Mouse (Mus musculus): ENCODE measurements around the gene Gm49321. TPM values are rescaled to one million over a fixed set of nuclear protein-coding genes. Genes with fewer than 3 reads are reported as not detected.
A peak's percentile ranks its signal among the peaks of the same experiment; 100 is the strongest.

Gm49321 gene
- polyA plus RNA-seq, 1 experiment, result 14.7 TPM

GRCm38 (mm10) chr12:73998128-73998456 lies 60.6 kb downstream of the Gm49321 start:
- no peak for TF ChIP-seq POLR2A (IDR thresholded peaks at IDR 0.05; ENCODE audit: low read depth, low read length)
- no peak for TF ChIP-seq CTCF (IDR thresholded peaks at IDR 0.05; ENCODE audit: borderline replicate concordance, insufficient read depth, low read length)
- H3K27ac ChIP-seq (ENCODE audit: insufficient read depth, low read length), result no peak overlapping the region
- no peaks in the 10 kb centered on the region for H3K4me1 ChIP-seq (ENCODE audit: control insufficient read depth, insufficient read depth, low read length)
- H3K4me3 ChIP-seq (ENCODE audit: insufficient read depth, low read length), result no peak overlapping the region

GRCm38 (mm10) chr12:74002449-74002848 lies 65.0 kb downstream of the Gm49321 start:
- TF ChIP-seq POLR2A (IDR thresholded peaks at IDR 0.05; ENCODE audit: low read depth, low read length) (no peak), CTCF (IDR thresholded peaks at IDR 0.05; ENCODE audit: borderline replicate concordance, insufficient read depth, low read length) (no peak)
- Histone ChIP-seq H3K4me1 (ENCODE audit: control insufficient read depth, insufficient read depth, low read length) (no peaks in the 10 kb centered on the region), H3K27ac (ENCODE audit: insufficient read depth, low read length) (no peak overlapping the region), H3K4me3 (ENCODE audit: insufficient read depth, low read length) (no peak overlapping the region)

GRCm38 (mm10) chr12:74009448-74009911 lies 72.0 kb downstream of the Gm49321 start:
- TF ChIP-seq POLR2A (IDR thresholded peaks at IDR 0.05; ENCODE audit: low read depth, low read length) (no peak), CTCF (IDR thresholded peaks at IDR 0.05; ENCODE audit: borderline replicate concordance, insufficient read depth, low read length) (peak; percentile 87)
- H3K4me3 ChIP-seq (ENCODE audit: insufficient read depth, low read length), result no peak overlapping the region
- no peak overlapping the region for H3K27ac ChIP-seq (ENCODE audit: insufficient read depth, low read length)
- peaks cover 3% of the 10 kb centered on the region; the same call in 1 of the 2 replicates for H3K4me1 ChIP-seq (ENCODE audit: control insufficient read depth, insufficient read depth, low read length)

DNA sequence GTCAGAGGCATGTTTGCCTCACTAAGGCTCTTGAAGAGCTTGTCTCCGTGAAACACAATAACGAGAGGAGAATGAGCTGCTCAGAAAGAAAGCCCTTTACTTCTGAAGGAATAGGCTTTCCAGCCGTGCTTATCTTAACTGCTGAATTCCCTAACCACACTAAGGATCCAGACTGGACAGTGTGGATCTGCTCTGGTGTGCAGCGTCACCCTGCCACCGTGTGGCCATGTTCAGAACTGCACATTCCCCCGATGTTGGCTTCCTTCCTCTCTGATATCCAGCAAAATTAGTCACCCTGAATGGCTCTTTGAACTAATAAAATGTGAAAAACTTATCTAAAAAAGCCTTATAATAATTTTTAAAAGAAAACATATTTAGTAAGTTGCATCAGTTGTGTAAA lies 76.3 kb downstream of the Gm49321 start:
- H3K4me1 ChIP-seq (ENCODE audit: control insufficient read depth, insufficient read depth, low read length), result peaks cover 3% of the 10 kb centered on the region; the same call in 1 of the 2 replicates
- no peak overlapping the region for H3K27ac ChIP-seq (ENCODE audit: insufficient read depth, low read length)
- no peak overlapping the region for H3K4me3 ChIP-seq (ENCODE audit: insufficient read depth, low read length)
- TF ChIP-seq POLR2A (IDR thresholded peaks at IDR 0.05; ENCODE audit: low read depth, low read length) (no peak), CTCF (IDR thresholded peaks at IDR 0.05; ENCODE audit: borderline replicate concordance, insufficient read depth, low read length) (peak; percentile 100)

- TF ChIP-seq POLR2A (IDR thresholded peaks at IDR 0.05; ENCODE audit: low read depth, low read length), result no peak
- TF ChIP-seq CTCF (IDR thresholded peaks at IDR 0.05; ENCODE audit: borderline replicate concordance, insufficient read depth, low read length), result no peak
- Histone ChIP-seq H3K27ac (ENCODE audit: insufficient read depth, low read length) (no peak overlapping the region), H3K4me3 (ENCODE audit: insufficient read depth, low read length) (no peak overlapping the region), H3K4me1 (ENCODE audit: control insufficient read depth, insufficient read depth, low read length) (peaks cover 3% of the 10 kb centered on the region; the same call in 1 of the 2 replicates)
These were observed 77.4 kb downstream of the Gm49321 start for GRCm38 (mm10) chr12:74014739-74015270.

DNA sequence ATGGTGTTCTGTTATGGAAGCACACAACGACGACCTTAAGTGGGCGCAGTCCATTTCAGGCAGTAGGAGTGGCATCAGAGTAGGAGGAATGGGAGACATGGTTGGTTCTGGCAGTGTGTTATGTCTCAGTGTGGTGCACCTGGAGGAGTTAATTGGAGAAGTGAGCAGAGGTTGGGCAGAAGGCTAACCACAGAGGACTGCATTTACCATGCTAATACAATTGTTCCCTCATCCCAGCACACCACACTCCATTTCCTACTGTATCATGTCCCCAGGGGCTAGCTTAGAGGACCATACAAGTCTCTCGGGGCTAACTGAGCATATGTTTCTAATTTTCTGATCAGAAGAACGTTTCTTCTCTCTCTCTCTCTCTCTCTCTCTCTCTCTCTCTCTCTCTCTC lies 78.0 kb downstream of the Gm49321 start:
- no peak for TF ChIP-seq CTCF (IDR thresholded peaks at IDR 0.05; ENCODE audit: borderline replicate concordance, insufficient read depth, low read length)
- no peak for TF ChIP-seq POLR2A (IDR thresholded peaks at IDR 0.05; ENCODE audit: low read depth, low read length)
- Histone ChIP-seq H3K27ac (ENCODE audit: insufficient read depth, low read length) (no peak overlapping the region), H3K4me3 (ENCODE audit: insufficient read depth, low read length) (no peak overlapping the region), H3K4me1 (ENCODE audit: control insufficient read depth, insufficient read depth, low read length) (peaks cover 3% of the 10 kb centered on the region; the same call in 1 of the 2 replicates)

Other genes with a start within 250 kb of the Gm49321 start
- gene Hif1a, start 36.3 kb upstream of the Gm49321 start, polyA plus RNA-seq (2011; ENCODE audit: insufficient read length, low read depth, missing spikeins), result 219 and 312 TPM in 2 replicates
- 19.5 and 23.0 TPM in 2 replicates for gene Snapc1, start 26.8 kb downstream of the Gm49321 start, polyA plus RNA-seq (2011; ENCODE audit: insufficient read length, low read depth, missing spikeins)
- gene Syt16, start 60.0 kb downstream of the Gm49321 start, polyA plus RNA-seq (2011; ENCODE audit: insufficient read length, low read depth, missing spikeins), result not detected in 2 replicates